Mouse (Mus musculus) B cell, adult 2 months (primary cell): ENCODE data around the gene Fndc3c1.

Experiments
- DNase-seq, 2 experiments: peaks; one replicate each; pipeline ENCODE4 v3.0.0; 2022

Gene Fndc3c1

DNA sequence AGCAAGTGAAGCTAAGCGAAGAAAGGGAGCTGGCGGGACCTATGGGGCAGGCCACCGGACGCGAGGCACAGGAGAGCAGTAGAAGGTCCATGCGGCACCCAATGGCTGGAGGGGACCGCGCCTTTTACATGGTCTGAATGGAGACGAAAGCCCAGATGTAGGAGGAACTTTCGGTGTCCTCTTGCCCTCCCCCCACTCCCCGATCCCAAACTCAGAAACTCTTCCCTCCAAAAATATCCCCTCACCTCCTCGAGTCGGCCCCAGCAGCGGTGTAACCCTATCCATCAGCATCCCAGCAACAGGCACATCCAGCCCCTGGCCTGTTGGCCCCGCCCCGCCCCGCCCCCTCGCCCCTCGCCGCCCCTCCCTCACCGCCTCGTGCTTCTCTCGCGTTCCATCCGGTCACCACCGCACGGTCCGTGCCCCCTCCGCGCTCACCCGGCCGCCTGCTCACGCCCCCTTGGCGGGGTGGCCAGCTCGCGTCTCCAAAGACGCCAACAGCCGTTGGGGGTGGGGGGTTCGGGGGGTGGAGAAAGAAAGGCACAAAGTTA lies at the start of gene Fndc3c1:
Gene Fndc3c1 (minus strand): TSS at position 301 of the 551 bp plus-strand sequence.
- peak; percentile 21 to 24 for DNase-seq

DNA sequence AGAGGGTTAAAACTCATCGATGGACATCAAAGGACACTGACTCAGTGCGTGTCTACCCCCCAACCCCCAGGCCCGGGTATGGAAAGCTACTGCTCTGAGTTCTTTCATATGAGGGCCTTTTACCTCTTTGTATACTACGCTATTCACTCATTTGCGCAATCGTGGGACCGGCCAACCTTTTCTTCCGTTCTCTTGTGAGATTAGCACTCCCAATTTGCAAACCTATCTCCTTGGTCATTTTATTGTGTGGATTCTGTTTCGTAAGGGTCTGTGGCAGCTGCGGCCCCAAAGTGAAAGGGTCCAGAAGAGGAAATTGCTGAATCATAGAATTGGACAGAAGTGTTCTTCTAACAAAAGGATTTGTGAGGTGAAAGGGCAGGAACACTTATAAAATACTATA lies 1.2 kb upstream of the Fndc3c1 start:
- peak in 1 of 2 experiments; percentile 1 for DNase-seq

DNA sequence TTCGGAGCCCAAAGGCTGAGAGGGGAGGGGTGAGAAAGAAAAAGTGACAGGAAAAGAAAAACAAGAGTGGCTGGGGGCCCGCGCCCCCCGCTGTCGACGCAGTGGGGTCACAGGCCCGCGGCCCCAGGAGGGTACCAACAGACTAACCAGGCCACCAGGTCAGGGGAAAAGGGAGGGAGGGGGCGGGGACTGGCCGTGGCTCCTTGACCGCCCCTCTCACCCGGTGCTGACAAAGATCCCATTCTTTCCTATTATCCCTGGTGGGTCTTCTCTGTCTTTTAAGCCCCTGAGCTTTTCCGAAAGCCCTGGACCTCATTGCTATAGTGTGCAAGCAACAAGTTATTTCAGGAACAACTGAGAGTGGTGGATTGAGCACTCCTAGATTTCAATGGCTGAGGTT lies 470 bp upstream of the Fndc3c1 start:
- no peak for DNase-seq

DNA sequence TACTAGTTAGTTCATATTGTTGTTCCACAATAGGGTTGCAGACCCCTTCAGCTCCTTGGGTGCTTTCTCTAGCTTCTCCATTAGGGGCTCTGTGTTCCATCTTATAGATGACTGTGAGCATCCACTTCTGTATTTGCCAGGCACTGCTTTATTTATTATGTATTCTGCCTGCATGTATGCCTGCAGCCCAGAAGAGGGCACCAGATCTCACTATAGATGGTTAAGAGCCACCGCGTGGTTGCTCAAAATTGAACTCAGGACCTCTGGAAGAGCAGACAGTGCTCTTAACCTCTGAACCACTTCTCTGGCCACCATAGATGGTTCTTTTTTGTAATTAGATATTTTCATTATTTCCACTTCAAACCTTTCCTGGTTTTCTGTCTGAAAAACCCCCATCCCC lies 5.3 kb downstream of the Fndc3c1 start:
- DNase-seq: peak; percentile 24 to 28

DNA sequence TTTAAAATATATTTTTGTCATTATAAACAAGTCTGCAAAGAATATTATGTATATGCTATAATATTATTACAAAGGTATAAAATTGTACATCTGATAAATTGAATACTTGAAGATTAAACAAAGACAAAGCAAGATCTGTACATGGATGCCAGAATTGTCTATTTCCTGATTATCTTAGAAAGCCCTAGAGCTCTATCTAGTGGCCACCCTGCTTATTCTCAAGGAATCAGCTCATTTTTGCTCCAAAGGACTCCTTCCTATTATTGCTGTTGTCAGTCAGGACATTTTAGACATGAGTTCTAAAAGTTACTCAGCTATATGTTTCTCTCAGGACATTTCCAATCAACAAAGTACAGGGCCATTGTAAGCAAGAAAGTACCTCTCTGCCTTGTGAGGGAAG lies 99.9 kb downstream of the Fndc3c1 start:
- DNase-seq: no peak

DNA sequence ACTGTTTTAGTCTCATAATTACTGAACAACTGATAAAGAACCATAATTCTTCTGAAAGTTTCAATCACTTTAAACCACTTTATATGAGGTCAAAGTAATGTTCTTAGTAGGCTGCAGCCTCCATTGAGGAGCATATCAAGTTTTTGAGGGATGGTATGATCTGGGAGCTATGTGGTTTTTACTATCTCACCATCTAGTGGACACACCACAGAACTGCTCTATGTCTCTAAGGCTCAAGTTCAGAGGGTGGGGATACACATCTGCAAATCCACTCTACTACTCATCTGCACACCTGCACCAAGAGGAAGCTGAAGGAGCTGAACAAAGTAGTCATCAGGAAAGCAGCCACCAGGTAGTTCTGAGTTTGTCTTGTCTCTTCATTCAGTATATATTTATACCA lies 104.6 kb downstream of the Fndc3c1 start:
- no peak for DNase-seq
